Mouse (Mus musculus) c-Kit-positive CD71-negative TER-119-negative erythroid progenitor cells, embryonic 14.5 days (primary cell): ENCODE measurements around the gene Ttc28.

Source experiments
- DNase-seq: peaks from one replicate; pipeline ENCODE4 v3.0.0-alpha.2; 2013; ENCODE audit warnings: low read depth

Ttc28 gene

DNA sequence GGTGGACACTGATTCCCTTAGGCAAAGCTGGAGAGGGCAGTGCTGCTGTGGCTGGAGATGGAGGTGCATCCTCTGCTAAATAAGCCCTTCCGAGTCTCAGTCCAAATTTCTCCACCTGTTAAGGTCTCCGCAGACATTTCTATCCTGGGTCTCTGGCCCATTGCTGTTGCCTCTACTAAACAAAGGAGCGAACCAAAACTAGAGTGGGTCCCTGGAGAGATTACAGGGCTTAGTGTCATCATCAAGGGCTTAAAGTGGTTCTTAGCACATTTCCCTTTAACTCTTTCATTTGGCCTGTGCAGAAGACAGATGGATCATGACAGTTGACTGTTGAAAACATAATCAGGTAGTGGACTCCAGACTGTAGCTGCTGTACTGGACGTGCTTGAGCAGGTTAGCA is 9.0 kb downstream of the Ttc28 start:
- DNase-seq, result no peak

DNA sequence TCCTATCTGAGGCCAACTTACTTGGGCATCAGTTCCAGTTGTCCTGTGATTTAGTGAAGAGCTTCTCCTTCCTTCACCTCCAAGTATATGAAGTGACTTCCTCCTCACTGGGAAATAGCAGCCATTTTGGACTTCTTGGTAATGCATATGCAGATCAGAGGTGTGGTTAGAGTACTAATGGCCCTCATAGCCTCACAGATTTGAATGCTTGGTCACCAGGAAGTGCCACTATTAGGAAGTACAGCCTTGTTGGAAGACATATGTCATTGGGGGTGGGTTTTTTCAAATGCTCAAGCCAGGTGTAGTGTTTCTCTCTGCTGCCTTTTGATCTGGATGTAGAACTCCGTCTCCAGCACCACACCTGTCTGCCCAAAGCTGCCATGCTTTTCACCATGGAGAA is 10.3 kb downstream of the Ttc28 start:
- DNase-seq, result no peak

DNA sequence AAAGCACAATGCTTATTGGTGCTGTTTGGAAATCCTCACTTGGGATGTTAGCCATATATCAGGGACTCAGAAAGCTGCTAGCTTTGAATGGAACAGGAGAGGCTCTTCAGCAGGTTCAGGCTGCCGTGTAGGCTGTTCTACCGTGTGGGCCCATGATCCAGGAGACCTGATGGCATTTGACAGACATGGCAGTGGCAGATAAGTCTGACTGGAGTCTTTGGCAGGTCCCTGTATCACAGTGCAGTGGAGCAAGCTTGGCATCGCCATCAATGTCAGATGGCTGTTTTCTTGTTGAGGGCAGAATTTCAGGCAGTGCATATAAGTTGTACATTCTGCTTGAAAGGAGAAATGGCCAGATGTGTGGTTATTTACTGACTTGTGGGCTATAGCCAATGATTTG is 11.0 kb downstream of the Ttc28 start:
- DNase-seq, result no peak

DNA sequence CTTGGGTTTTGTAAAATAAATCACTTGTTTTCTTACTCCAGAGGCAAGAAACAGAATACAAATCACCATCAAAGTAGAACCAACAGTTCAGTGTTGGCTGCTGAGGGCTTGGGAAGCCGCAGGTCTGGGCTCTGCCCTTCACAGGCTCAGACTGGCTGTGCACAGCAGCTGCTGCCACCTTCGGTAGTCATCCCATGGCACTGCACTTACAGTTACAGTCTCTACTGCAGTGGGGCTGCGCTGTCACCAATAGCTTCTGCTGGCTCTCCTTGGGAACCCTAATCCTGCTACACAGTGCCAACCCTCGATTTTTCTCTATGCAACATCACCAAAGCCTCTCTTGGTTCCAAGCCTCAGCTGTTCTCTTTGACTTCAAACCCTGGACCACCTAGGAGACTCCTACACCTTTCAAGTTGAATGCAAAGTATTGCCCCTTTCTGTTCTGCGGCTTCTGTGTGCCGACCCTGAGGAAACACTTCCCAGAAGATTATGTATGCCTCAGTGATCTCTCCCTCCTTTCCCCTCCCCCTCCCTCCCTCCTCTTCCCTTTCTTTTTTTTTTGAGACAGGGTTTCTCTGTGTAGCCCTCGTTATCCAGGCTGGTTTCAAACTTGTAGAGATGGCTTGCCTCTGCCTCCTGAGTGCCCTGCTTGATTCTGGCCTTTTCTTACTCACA is 17.6 kb downstream of the Ttc28 start:
- DNase-seq, result no peak

DNA sequence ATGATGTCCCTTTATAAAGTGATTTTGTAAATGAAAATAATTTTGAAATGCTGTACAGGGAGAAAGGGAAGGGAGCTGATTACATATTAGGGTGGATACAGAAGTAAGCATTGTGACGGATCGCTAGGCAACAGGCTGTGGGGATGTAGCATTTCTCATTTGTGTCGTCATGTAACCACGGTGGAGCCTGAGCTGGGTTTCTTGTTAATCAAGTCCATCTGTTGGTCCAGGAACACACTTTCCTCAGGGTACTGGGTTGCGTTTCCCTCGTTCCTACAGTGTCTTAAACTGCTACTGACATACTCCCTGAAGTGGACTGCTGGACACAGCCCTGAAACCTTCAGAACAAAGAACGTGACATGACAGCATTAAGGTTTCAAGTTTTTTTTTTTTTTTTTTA is 18.6 kb downstream of the Ttc28 start:
- no peak for DNase-seq

DNA sequence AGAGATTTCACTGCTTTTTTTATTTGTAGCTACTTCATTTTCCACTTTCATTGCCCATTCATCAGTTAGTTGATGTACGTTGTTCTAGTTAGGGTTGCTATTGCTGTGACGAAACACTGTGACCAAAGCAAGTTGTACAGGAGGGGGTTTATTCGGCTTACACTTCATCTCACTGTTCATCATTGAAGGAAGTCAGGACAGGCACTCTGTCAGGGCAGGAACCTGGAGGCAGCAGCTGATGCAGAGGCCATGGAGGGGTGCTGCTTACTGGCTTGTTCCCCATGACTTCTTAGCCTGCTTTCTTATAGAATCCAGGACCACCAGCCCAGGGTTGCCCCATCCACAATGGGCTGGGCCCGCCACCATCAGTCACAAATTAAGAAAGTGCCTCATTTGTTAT is 19.2 kb downstream of the Ttc28 start:
- no peak for DNase-seq

DNA sequence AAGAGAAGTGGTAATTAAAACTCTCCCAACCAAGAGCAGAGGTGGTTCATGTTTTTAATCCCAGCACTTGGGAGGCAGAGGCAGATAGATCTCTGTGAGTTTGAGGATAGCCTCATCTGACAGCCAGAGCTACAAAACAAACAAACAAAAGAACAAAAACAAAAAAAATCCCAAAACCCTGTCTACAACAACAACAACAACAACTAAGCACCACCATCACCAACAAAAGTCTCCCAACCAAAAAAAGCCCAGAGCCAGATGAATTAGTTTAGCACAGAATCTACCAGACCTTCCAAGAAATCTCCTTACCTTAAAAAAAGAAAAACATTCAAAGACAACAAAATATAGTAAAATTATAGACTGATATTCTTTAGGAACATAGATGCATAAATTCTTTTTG is 20.7 kb downstream of the Ttc28 start:
- DNase-seq, result no peak

DNA sequence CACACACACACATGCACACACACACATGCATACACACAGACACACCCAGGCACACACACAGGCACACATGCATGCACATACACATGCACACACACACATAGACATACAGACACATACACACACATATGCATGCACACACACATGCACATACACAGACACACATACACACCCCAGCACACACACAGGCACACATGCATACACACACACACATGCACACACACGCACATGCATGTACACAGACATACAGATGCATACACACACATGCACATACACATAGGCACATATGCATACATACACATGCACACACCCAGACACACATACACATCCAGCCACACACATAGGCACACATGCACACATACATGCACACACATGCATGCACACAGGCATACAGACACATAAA is 27.1 kb downstream of the Ttc28 start:
- no peak for DNase-seq

DNA sequence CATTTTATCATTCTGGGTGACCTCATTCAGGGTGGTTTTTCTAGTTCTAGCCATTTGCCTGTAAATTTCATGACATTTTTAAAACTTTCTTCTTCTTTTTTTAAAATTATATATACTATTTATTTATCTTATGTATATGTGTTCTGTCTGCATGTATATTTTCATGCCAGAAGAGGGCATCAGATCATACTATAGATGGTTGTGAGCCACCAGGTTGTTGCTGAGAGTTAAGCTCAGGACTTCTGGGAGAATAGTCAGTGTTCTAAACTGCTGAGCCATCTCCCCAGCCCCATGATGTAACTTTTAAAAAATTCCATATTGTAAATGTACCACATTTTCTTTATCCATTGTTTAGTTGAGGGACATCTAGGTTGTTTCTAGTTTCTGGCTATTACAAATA is 29.3 kb downstream of the Ttc28 start:
- no peak for DNase-seq

DNA sequence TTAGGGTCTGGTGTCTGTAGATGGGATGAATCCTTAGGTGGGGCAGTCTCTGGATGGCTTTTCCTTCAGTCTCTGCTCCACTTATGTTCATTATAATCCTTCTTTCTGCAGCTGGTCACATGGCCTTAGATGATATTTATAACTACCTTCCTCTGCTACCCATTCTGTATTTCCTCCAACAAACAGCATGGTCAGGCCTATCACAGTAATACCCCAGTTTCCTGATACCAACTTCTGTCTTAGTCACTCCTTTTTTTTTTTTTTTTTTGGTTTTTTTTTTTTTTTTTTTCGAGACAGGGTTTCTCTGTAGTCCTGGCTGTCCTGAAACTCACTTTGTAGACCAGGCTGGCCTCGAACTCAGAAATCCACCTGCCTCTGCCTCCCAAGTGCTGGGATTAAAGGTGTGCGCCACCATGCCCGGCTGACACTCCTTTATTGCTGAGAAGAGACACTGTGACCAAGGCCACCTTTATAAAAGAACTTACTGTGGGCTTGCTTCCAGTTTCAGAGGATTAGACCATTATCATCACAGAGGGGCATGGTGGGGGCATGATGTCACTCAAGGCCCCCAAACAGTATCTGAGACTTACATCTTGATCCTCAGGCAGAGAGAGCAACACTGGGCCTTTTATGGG is 30.5 kb downstream of the Ttc28 start:
- DNase-seq, result no peak

DNA sequence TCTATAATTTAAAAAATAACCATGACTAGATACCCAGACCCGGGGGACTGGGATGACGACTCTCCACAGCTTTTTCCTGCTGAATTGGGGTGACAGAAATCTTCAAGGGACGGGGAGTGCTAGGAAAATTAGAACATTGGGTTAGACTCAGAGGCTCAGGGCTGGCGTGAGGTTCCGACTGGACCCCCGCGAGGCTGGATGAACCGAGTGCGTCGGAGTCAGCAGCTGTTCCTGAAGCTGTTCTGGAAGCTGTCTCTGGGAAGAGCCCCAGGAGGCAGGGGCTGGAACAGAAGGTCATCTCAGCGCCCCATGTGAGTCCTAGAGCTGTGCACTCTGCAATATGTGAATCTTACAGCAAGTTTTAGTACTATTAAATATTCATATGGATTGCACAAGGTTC is 35.3 kb downstream of the Ttc28 start:
- DNase-seq, result no peak

DNA sequence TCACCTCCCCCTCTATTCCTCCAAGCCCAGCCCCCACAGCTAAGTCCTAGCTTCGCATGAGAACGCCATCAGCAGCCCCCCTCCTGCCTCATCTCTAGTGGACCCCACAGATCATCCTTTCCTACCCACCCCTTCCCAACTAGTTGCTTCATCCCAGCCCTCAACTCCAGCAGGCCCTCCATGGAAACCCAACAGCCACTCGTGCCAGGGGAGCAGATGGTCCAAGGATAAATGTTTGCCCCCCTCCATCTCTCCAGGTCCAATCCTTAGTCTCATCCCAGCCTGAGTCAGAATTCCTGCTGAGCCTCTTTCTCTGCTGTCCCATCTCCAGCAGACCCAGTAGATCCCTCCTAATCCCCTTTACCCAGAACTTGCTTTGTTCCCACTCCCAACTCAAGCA is 36.6 kb downstream of the Ttc28 start:
- no peak for DNase-seq

DNA sequence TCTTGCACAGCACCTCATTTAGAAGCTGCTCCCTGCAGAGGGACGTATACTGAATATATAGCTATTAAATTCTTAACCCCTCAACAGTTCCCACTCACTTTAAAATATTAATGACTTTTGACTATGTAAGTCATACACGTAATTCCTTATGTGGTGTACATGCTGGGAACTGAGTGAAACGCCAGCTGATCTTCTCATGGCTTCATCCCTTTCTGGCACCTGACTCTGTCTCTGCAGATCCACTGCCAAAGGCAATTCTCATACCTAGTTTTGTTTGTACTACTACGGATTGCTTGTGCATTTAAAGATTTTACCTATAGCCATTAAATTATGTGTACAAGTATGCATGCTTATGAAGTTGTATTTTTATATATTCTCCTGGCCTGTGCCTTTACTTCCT is 39.9 kb downstream of the Ttc28 start:
- no peak for DNase-seq

DNA sequence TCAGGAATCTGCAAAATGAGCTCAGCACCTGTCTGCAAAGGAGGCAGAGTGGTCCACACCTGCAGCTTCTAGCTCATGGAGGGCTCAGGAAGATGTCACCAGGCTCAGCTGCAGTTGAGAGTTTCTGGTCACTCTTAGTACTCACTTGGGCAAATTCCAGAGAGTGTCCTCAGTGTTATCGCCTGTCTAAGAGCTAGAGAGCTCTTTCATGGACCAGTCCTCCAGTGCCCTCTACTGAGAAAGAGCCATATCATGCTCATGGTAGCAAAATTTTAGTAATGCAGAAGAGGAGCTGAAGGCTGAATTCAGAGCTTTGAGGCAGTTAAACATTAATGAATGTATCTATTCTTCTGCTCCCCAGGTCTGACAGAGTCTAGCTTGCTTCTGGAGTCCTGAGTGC is 43.7 kb downstream of the Ttc28 start:
- DNase-seq, result no peak

DNA sequence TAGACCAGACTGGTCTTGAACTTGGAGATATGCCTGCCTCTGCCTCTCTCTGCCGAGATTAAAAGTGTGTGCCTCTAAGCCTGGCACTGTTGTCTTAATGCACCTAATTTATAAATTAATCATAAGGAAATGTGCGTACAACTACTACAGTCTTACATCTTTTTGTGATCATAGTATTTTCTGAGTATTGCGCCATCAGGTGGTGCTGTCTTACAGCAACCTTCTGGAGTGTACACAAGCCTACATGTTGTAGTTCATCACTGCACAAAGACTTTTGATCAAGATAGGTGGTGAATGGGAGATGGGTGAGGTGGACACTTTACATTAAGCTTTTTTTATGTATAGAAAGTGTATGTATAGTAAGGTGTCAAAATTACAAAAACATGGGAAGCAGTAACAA is 45.0 kb downstream of the Ttc28 start:
- no peak for DNase-seq

DNA sequence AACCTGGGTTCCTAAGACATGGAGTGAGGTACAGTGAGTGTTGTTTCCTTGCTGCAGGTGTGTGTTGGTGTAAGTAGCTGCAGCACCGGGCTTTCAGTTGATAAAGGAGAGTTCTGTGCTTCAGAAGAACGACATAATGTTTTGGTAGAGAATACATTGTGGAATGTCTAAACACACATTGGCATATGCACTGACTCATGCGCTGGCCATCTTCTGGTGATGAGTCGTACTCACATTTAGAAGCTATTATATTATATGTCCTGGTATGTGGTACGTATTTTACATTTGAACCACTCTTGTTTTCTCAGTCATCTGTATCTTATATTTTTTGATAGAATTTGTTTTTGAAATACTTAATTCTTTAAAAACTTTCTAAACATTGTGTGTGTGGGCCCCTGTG is 46.2 kb downstream of the Ttc28 start:
- no peak for DNase-seq

DNA sequence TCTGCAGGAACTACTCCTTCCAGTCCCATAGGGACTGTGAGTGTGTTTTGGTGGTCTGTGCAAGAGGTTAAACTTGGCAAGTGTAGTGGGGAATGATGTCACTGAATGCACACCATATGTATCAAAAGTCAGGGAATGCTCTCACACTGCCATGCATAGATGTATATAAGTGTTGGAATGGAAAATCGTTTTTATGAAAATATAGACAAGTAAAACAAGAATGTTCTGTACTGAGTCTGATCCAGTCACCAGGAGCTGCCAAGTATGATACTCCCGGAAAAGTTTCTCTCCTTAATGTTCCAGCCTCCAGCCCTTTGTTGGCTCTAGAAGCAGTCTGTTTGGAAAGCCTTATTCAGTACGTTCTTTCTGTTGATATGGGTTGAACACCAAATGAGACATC is 48.7 kb downstream of the Ttc28 start:
- no peak for DNase-seq

DNA sequence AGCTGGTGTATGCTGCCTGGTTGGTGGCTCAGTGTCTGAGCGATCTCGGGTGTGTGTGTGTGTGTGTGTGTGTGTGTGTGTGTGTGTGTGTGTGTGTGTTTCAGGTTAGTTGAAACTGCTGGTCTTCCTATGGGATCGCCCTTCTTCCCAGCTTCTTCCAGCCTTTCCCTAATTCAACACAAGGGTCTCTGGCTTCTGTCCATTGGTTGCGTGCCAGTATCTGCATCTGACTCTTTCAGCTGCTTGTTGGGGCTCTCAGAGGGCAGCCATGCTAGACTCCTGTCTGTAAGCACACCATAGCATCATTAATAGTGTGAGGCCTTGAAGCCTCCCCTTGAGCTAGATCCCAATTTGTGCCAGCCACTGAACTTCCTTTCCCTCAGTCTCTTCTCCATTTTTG is 49.7 kb downstream of the Ttc28 start:
- no peak for DNase-seq

DNA sequence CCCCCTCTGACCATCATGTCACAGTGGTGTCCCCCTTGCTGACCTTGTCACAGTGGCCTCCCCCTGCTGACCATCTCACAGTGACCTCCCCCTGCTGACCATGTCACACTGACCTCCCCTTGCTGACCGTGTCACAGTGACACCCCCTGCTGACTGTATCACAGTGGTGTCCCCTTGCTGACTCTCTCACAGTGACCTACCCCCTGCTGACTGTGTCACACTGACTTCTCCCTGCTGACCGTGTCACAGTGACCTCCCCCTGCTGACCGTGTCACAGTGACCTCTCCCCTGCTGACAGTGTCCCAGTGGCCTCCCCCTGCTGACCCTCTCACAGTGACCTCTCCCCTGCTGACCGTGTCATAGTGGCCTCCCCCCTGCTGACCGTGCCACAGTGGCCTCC is 57.0 kb downstream of the Ttc28 start:
- DNase-seq, result no peak

DNA sequence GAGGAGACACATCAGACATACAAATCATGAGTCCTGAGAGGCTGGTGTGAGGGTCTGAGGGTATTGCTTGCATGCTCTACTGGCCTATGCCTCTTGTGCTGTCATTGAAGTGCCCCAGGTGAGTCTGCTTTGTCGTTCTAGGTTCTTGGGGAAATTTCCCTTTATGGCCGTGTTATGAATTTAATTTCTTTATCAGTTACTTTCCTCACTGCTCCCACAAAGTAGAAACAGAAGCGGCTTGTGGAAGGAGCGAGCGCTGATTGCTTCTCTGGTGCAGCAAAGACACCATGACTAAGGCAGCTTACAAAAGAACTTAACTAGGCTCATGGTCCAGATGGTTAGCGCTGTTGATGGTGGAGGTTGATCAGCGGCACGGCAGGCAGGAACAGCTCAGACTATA is 64.7 kb downstream of the Ttc28 start:
- DNase-seq, result no peak

DNA sequence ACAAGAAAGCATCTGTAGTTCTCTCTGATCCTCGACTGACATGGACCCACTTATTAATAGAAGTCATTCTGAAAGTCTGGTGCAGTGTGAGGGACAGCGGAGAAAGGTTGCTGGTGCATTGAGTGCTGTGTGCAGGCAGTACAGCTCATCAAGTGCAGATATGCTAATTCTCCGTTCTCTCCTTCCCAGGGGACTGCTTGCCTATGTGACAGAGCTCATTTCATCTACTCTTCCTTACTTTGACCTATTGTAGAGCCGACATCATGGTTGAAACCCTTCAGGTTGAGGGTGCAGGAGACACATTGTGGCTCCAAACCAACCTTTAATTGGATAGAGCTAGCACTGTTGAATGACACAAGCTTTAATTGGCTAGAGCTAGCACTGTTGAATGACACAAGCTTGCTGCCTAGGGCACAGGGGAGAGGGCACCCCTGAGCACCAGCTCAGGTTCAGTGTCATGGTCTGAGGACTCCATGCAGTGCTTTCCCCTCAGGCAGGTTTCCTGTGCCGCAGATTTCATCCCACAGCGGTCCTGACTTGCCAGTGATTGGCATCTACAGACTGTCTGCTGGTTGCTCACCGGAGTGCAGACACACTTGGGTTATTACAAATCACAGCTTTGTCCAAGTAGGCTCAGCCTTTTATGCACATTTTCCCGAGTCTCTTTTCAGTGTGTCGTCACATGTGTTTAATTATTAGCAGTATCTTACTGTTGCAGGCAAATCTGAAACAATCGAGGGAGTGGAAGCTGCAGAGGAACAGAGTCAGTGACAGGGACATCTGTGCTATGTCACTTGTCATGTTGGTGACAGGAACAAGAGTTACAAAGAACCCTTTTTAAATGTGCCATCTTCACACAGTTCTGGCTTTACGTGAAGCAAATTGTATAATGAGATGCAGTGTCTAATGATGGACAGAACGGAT is 69.1 kb downstream of the Ttc28 start:
- DNase-seq, result no peak

DNA sequence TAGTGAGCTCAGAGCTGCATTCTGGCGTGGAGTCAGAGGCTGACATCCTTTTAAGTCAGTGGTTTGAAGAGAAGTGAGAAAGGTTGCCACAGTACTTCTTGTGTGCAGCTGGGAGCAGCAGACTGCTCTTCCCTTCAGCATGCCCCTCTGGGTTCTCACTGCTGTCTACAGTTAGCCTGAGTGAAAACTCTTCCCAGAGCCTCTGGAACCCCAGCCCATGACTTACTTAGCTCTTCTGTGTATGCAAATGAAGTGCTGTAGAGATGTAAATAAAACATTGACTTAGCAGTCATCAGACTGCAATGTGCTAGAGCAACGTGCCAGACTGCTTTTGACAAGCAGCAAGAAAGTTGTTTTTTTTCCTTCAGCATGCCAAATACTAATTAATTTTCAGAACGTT is 70.2 kb downstream of the Ttc28 start:
- DNase-seq, result no peak

DNA sequence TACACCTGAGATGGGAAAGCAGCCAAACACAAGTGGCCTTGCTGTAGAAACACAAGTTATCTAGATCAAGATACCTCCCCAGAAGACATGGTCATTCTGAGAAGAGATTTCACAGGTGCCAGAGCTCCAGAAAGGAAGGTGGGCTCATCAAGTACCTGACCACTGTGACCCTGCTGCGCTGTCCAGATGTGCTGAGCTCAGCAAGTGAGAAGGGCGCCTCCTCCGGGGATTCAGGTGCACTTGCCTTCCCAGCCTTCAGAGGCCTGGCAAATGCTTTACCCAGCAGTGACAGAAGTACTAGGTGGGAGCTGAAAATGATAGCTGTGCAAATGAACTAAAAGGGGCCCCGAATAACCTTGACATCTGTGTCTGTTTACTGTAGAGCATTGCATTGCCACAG is 78.6 kb downstream of the Ttc28 start:
- no peak for DNase-seq
